Mouse (Mus musculus) lung, postnatal 0 days (tissue): ENCODE measurements around the gene Lhfpl2. TPM values are rescaled to one million over a fixed set of nuclear protein-coding genes. Genes with fewer than 3 reads are reported as not detected.

ENCODE experiments used
- ATAC-seq: fragments of 200-750 bp; cut with Nextera tagmentation; 2 replicates; pipeline ENCODE4 v1.8.0; 2017; ENCODE audit warnings: moderate library complexity
- DNase-seq: peaks from one replicate; pipeline ENCODE4 v3.0.0-alpha.2; 2016; ENCODE audit warnings: low spot score
- H3K27ac ChIP-seq: fragments of 300-500 bp; sonication (generic); 2 replicates; pipeline ENCODE4 v1.5.1; 2014; ENCODE audit warnings: antibody characterized with exemption, mild to moderate bottlenecking, low read length, mixed read lengths
- H3K27me3 ChIP-seq: fragments of 300-500 bp; sonication (generic); replicated peaks from 2 replicates; pipeline ENCODE4 v1.6.1; 2014; ENCODE audit warnings: low read length, mixed read lengths; ENCODE audit not compliant: insufficient read depth
- H3K36me3 ChIP-seq: fragments of 300-500 bp; sonication (generic); 2 replicates; pipeline ENCODE4 v1.6.1; 2014; ENCODE audit warnings: low read length, mixed read lengths; ENCODE audit not compliant: insufficient read depth
- H3K4me1 ChIP-seq: fragments of 300-500 bp; sonication (generic); 2 replicates; pipeline ENCODE4 v1.6.1; 2014; ENCODE audit warnings: antibody characterized with exemption, low read depth, low read length, mixed read lengths; ENCODE audit not compliant: insufficient read depth
- H3K4me2 ChIP-seq: fragments of 300-500 bp; sonication (generic); replicated peaks from 2 replicates; pipeline ENCODE4 v1.6.1; 2014; ENCODE audit warnings: low read depth, mild to moderate bottlenecking, low read length, moderate library complexity, mixed read lengths
- H3K4me3 ChIP-seq: fragments of 300-500 bp; sonication (generic); 2 replicates; pipeline ENCODE4 v1.5.1; 2014; ENCODE audit warnings: low read depth, low read length
- H3K9ac ChIP-seq: fragments of 300-500 bp; sonication (generic); replicated peaks from 2 replicates; pipeline ENCODE4 v1.6.1; 2014; ENCODE audit warnings: low read depth, mild to moderate bottlenecking
- H3K9me3 ChIP-seq: fragments of 300-500 bp; sonication (generic); 2 replicates; pipeline ENCODE4 v1.6.1; 2016; ENCODE audit warnings: low read length, mixed read lengths
- CTCF ChIP-seq: IDR thresholded peaks from 2 replicates; pipeline ENCODE4 v1.5.1; 2016; ENCODE audit warnings: antibody characterized with exemption, mild to moderate bottlenecking
- EP300 ChIP-seq: IDR thresholded peaks from 2 replicates; pipeline ENCODE4 v1.6.1; 2016; ENCODE audit warnings: antibody characterized with exemption, mild to moderate bottlenecking, control low read depth
- WGBS: fragments of 180-500 bp; shearing (Covaris S2); extraction: QIAGEN DNeasy Blood & Tissue Kit; methylation state at CpG from one replicate; pipeline ENCODE4 v1.1.7; 2014; 5-methylcytosine and 5-hydroxymethylcytosine counted together
- polyA plus RNA-seq: library from polyadenylated mRNA; unstranded; fragments of >200 nt; fragmentation: Nextera tagmentation; extraction: Ambion mirVana; gene quantifications from 2 replicates; pipeline ENCODE4 v1.2.1, GENCODE M21; 2015

Gene Lhfpl2
- polyA plus RNA-seq, 1 experiment from 2014 or later: 19.9 TPM

GRCm38 (mm10) chr13:94242897-94243296 lies 185.3 kb downstream of the Lhfpl2 start:
- DNase-seq (no peak), ATAC-seq (no peak)
- H3K27me3 ChIP-seq: no peaks in the 10 kb centered on the region
- H3K4me3 ChIP-seq: no peak overlapping the region
- H3K27ac ChIP-seq: no peak overlapping the region
- H3K4me2 ChIP-seq: no peak overlapping the region
- no peaks in the 10 kb centered on the region for H3K4me1 ChIP-seq
- no peak overlapping the region for H3K9ac ChIP-seq
- TF ChIP-seq CTCF: no peak
- TF ChIP-seq EP300: no peak
- WGBS: 78% methylated on average over 2 of the region's 2 CpGs
- no peaks in the 10 kb centered on the region for H3K36me3 ChIP-seq
- no peaks in the 10 kb centered on the region for H3K9me3 ChIP-seq

Other genes with a start within 250 kb of the Lhfpl2 start
- 26.9 and 32.9 TPM in 2 replicates for gene Scamp1, start 228.1 kb downstream of the Lhfpl2 start, polyA plus RNA-seq